Mouse (Mus musculus): ENCODE measurements around the gene Nacad. TPM values are rescaled to one million over a fixed set of nuclear protein-coding genes. Genes with fewer than 3 reads are reported as not detected.

Gene Nacad
- total RNA-seq, 2 experiments from 2014 or later = 0.92 to 1.0 TPM

DNA sequence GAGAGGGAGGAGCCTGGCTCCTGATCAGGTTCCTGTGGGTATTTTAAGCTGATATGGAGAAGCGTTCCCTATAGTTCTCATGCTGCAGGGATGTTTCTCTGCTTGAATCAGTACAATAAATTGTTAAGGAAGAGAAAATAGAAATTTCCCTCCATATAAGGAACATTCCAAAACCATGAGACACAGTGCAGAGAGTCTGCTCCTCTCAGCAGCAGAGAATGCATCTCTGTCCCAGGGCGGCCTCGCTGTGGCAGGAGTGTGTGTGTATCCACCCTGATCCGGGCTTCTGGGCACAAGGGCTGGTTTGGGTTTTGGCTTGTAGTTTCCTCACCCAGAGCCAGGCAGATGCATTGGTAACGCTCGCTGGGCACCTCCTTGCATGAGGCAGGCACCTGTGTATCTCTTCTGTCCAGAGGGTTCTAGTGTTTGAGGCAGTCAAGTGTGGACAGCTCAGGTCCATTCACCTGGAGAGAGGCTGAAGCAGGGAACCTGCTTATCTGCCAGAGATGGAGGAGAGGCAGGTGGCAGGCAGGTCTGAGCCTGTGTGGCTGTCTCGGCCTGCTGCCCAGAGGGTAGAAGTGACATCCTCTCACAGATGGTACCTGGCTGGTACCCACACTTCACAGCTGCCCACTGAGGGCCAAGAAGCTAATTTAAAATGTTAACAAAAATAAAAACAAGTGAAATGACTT is 18.5 kb downstream of the Nacad start:
- no peak for DNase-seq
- intact Hi-C loops (cut with DNase I) = loop anchor here (5.0 kb wide), 1 partner anchor 35 kb away; no protein-coding TSS in a partner anchor

DNA sequence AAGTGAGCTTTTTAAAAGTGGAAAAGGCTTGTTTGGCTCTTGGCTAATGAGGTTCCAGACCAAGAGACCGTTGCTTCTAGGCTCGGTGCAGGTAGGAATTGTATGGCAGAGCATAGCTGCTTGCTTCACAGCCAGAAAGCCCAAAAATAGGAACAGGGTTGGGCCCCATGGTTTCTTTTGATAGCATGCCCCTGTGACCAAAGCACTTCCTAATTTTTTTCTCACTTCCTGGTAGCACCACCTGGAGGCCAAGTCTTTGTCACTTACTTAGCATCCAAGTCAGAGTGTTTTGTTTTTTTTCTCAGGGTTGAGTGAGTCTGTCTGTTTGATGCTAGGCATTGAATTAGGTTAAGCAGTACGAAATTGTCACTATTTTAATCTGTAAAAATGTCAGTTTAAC is 19.2 kb downstream of the Nacad start:
- intact Hi-C loops (cut with DNase I) = loop anchor here (5.0 kb wide), 1 partner anchor 34 kb away; no protein-coding TSS in a partner anchor
- DNase-seq = no peak

DNA sequence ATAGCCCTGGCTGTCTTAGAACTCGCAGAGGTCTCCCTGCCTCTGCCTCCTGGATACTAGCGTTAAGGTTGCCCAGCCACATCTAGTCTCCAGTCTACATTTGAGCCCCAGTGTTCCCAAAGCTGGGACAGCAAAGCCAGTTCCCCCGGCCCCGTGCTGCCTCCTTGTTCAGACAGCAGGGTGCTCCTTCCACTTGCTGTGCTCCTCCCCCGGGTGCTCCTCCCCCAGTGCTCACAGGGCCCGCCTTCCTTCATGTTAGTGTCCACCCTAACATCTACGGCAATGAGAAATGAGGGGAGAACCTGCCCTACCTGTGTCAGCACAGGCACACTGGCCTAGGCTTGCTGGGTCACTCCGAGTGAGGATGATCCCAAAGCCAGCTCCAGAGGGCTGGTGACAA is 20.1 kb downstream of the Nacad start:
- DNase-seq = no peak
- intact Hi-C loops (cut with DNase I) = loop anchor here (5.0 kb wide), 1 partner anchor 33 kb away; no protein-coding TSS in a partner anchor

DNA sequence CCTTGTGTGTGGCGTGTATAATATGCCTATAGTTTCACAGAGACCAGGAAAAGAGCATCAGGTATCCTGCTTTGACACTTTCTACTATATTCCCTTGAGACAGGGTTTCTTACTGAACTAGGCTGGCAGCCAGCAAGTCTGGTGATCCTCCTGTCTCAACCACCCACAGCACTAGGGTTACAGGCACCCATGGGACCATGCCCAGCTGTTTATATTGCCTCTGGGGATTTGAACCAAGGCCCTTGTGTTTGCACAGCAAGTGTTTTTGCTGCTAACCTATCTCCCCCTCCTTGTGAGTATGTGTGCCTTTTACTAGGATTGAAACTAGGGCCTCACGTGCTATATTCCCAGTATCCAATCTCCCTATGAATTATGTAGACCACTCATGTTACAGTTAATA is 24.3 kb downstream of the Nacad start:
- intact Hi-C loops (cut with DNase I) = no loop called here
- no peak for DNase-seq

DNA sequence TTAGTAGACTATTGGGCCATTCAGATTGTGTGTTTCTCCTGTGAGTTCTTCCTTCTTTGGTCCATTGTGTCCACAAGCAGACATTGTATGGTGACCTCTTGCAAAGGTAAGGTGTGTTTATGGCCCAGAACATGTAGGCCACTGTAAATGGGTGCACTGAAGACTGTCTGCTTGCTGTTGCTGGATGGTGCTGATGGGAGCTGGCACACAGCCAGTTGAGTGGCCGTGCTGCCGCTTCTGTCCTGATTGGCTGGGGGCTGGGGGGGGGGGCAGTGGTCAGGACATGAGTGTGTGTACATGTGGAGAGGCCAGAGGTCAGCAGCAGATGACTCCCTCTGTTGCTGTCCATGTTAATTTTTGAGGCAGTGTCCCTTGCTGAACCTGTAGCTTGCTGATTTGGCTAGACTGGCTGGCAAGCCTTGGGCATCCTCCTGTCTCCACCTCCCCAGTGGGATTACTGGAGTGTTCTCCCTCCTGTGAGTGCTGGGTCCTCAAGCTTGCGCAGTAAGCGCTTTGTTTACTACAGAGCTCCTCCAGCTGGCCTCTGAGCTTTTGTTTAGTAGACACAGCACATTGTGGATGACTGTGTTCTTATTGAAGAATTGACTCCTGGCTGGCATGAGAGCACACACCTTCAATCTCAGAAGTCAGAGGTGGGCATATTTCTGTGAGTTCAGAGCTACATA is 25.6 kb downstream of the Nacad start:
- no peak for DNase-seq
- intact Hi-C loops (cut with DNase I) = no loop called here

DNA sequence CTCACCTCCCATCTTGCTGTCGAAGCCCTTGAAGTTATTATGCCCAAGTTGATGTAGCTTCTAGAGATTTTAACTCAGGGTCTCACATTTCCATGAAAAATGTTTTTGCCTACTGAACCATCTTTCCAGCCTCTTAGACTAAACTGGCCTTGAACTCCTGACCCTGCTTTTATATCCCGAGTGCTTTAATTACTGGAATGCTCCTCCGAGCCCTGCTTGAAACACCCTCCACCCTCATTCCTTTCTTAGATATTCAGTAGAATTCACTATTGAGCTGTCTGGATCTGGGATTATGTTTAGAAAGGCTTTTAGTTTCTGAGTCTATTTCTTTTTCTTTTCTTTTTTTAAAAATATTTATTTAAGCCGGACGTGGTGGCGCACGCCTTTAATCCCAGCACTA is 26.5 kb downstream of the Nacad start:
- DNase-seq = no peak

DNA sequence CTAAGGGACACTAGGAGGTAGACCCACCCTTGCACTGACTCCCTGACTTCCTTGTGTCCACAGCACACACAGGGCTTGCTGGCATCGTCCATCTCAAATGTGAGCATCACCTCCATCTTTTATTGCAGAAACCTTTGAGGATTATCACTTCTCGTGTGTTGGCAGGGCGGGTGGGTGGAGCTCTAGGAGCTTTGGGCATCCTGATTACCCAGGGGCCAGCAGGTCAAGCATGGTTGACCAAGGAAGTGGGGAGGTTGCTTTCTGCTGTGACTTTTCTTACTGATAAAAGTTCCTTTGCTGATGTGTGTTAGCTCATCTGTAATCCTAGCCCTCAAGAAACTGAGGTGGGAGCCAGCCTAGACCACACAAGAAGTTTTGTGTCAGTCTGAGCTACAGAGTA is 29.7 kb downstream of the Nacad start:
- DNase-seq = no peak

More for the DNA sequence above, 26.5 kb downstream of the Nacad start:
- intact Hi-C loops (cut with DNase I) = no loop called here

DNA sequence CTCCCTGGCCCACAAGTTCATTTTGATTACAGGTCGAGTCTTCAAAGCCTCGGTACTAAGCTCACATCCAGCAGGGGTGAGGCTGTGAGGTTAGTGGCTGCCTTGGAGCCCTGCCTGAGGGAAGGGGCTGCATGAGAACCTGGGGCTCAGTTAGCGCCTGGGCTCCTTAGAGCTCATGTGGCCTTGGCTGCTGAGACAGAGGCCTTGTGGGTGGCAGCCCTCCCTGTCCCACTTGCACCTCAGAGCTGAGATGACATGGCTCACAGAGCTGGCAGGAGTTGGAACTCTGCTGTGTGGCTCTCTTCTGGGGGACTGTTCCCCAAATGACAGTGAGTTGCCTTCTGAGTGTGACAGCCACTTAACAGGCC is 36.5 kb downstream of the Nacad start:
- intact Hi-C loops (cut with DNase I) = no loop called here

More for the DNA sequence above, 29.7 kb downstream of the Nacad start:
- intact Hi-C loops (cut with DNase I) = no loop called here

DNA sequence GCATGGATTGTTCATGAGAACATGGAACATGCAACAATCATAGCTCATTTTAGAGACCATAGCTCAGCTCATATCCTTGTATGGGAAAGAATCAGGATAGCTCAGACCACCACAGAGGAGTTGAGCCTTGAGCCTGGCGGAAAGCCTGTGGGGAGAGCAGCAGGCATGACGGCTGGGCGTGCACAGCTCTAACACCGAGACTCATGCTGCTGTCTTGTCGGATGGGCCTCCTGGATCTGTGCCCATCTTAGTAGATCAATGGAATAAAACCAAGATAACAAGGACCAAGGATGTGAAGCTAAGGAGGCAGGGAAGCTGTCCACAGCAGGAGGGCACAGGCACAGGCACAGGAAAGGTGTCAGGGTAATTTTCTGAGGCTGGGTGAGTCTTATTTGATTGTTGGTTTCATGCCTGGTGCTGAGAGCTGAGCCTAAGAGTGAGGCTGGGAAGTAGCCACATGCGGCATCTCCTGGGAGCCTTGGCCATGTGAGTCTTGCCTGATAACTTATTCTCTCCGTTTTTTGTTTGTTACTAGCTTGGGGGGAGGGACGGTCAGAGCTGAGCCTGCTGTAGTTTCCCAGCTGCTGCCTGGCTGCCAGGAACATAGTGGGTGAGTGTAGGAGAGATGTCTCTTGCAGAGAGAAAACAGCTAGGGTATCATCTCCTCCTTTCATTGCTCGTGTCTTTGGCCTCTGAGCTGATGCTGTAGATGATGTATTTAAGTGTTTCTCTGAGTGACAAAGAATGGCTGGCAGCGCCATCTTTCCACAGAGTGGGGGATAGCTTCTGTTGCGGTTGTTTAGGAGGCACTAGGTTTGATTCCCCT is 37.1 kb downstream of the Nacad start:
- peak; percentile 43 to 45 for DNase-seq
- intact Hi-C loops (cut with DNase I) = no loop called here

More for the DNA sequence above, 36.5 kb downstream of the Nacad start:
- DNase-seq = no peak

DNA sequence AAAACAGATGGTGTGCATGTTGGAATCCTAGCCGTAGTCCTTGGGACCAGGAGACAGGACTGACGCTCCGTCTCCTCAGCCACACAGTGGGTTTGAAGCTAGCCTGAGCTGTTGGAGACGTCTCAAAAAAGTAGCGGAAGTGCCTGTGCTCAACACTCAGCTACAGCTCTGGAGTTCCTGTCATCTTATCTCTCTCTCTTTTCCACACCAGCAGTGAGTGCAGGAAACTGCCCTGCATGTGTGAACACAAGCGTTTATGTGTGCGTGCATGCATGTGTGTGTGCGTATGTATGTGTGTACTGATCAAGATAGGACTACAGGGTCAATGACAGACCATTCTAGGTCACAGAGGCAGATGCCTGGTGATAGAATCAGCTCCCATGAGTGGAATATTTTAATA is 37.9 kb downstream of the Nacad start:
- DNase-seq = no peak

DNA sequence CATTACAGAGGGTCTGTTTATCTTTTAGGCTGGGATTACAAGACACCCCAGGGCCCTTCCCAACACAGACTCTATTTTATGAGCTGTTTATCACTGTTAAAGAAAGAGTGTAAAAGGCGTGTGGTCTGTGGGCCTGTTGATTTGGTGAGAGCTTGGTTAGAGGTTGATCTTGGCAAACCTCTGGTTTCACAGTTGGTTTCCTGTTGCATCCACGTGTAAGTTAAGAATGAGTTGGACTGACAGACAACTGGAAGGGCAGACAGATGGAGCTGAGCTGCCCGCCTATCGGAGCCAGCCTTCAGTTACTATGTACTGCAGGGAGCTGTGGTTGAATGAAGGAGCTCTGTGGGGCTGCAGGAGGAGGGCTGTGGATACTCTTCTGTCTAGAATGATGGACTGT is 39.4 kb downstream of the Nacad start:
- intact Hi-C loops (cut with DNase I) = no loop called here
- DNase-seq = no peak

More for the DNA sequence above, 37.9 kb downstream of the Nacad start:
- intact Hi-C loops (cut with DNase I) = no loop called here

DNA sequence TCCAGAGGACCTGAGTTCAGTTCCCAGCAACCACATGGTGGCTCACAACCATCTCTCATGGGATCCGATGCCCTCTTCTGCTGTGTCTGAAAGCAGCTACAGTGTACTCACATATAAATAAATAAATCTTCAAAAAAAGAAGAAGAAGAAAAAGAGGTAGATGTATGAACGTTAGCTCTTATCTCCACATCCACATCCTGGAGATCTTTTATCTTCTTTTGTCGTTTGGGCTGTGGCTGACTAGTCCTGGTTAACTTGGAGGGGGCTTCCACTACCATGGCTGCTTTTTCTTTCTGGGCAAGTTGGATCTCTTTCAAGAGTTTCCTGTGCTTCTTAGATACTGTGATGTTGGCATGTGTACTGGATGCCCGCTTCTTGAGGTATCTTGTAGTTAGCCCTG is 42.7 kb downstream of the Nacad start:
- no peak for DNase-seq
- intact Hi-C loops (cut with DNase I) = no loop called here

DNA sequence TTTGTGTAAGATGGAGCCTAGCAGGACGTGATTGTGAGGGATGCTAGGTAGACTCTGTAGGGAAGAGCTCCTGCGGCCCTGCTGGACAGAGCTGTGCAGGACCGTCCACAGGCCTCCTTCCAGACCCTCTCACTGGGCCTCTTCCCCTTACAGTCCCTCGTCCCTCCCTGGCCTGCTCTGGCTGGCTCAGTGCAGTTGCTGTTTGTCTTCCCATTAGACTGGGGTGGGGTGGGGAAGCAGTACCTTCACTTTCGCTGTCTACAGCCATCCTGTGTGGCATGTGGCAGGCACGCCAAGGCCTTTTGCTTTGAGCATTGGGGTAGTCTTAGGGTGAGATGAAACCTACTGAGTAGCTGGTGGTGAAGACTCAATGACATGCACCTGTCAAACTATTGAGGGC is 43.5 kb downstream of the Nacad start:
- no peak for DNase-seq
- intact Hi-C loops (cut with DNase I) = no loop called here

DNA sequence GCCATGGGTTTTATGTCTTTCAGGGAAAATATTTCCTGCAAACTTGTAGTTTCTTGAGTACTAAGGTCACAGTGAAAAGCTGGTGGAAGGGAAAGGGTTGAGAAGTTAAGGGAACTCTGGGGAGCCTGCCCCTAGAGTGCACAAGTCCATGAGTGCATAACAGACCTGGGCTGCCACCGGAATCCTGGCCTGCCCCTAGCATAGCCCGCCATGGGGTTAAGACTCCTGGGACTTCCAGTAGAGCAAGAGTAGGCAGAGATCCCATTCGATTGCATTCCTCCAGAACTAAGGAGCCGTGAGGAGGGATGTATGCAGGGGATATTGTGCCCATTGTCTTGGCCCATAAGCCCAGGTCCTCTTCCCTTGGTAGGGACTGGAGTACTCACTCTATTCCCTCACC is 44.4 kb downstream of the Nacad start:
- DNase-seq = no peak

DNA sequence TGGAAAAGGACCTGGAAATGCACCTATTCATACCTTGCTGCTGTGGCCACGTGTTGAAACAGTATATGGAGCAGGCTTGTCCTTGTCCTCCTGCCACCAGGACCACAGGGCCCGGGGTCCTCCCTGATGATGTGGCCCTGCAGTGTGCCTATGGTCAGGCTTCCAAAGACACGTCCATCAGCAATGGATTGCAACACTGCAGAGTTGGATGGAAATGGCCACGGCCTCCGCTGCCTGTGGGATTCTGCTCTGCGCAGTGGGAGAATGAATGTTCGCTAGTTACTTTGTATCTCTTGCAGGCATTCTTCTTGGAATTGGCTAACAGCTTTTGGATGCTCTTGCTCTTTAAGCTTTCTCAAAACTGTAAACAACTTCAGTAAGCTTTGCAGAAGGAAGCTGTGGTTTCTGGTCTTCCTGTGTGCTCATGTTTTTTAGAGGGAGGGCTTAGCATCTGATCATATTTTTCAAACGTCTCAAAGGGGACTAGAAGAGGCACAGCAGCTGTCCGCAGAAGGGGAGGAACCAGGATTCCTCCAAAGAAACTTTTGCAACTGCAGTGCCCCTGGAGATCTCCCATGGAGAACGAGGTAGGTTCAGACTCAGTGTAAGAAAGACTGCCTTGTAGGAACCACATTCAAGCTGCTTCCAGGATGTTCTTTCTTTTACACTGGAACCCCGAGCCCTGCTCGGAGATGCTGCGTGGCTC is 45.0 kb downstream of the Nacad start:
- intact Hi-C loops (cut with DNase I) = no loop called here
- DNase-seq = peak in 1 of 2 experiments; percentile 47

More for the DNA sequence above, 44.4 kb downstream of the Nacad start:
- intact Hi-C loops (cut with DNase I) = no loop called here

DNA sequence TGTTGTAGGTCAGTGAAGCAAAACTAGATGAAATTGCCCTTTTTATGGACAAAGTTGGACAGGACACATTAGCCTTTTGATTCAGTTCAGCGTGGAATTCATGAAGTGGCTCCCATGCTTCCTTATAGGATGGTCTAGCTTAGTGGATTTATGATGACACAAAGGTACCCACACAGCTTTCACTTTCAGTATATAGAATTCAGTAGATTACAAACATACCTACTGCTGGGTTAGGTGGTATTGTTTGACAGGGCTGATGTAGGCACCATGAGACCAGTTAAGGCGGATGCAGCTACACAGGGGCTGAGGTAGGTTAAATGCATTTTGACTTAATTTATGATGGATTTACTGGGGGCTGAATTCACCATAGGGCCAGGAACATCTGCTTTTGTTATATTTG is 45.9 kb downstream of the Nacad start:
- no peak for DNase-seq
- intact Hi-C loops (cut with DNase I) = no loop called here

DNA sequence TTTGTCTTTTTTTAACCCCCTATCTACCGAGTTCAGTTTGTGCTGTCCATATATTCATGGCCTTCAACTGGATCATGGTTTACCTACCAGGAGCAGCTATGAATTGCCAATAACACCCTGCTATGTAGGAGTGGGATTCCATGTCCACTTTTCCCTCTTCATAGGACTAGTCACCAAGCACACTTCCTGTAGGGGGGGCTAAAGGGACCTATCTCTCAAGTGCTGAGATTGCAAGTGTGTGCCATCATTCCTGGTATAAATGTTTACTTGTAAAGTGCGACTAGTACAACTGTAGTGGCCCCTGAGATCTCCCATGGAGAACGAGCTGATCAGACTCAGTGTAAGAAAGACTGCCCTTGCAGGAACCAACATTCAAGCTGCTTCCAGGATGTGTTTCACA is 47.6 kb downstream of the Nacad start:
- DNase-seq = no peak
- intact Hi-C loops (cut with DNase I) = no loop called here

DNA sequence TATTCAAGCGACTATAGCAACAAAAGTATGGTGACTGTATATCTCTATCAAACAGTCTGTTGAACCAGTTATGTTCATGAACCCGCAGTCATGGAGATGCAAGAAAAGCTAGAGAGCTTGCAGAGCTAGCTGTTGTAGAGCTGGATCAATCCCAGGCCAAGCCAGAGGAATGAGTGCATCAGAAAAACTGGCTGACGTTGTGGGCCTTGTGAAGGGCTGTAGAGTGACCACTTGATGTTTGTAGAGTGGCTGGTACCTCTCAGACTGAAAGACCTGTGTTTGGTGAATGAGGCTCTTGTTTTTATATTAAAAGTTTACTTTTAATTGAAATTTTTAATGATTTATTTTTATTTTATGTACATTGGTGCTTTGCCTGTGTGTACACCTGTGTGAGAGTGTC is 55.7 kb downstream of the Nacad start:
- DNase-seq = no peak
- intact Hi-C loops (cut with DNase I) = loop anchor here (5.0 kb wide), 1 partner anchor 37 kb away; no protein-coding TSS in a partner anchor

DNA sequence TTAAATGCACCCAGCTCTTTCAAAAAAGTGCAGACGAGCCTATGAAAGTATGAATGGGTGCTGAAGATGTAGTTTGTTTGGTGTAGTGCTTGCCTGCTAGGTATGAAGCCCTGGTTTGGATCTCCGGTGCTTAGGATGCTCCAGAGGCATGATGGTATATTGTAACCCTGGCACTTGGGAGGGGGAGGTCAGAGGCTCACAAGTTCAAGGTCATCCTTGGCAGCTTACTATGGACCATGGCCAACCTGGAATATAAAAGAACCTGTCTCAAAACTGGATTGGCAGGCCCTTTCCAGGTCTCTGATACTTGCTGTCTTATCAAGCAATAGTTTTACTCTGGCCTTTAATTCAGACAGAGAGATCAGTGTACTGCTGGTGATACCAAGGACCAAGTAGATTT is 56.1 kb downstream of the Nacad start:
- no peak for DNase-seq
- intact Hi-C loops (cut with DNase I) = loop anchor here (5.0 kb wide), 1 partner anchor 38 kb away; no protein-coding TSS in a partner anchor
